Mouse (Mus musculus) erythroblast, embryonic 14.5 days (primary cell): Measurements from ENCODE around the gene Sema4b.

Experiments
- GATA1 ChIP-seq: IDR thresholded peaks from 2 replicates; pipeline ENCODE4 v1.6.1; 2012; ENCODE audit warnings: low read length, inconsistent platforms, mixed read lengths
- TAL1 ChIP-seq: IDR thresholded peaks from 3 replicates; pipeline ENCODE4 v1.6.1; 2012; ENCODE audit warnings: low read length, inconsistent platforms, mixed read lengths

DNA sequence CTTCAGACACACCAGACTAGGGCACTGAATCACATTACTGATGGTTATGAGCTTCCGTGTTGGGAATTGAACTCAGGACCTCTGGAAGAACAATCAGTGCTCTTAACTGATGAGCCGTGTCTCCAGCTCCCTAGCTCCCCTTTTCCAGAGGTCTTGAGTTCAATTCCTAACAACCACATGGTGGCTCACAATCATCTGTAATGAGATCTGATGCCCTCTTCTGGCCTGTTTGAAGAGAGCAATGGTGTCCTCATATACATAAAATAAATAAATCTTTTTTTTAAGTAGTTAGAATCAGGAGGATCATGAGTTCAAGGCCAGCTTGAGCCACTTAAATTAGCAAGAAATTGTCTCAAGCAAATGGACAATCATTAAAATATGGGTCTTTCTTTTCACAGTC is 69.3 kb downstream of the Sema4b start:
- TF ChIP-seq GATA1 (no peak), TAL1 (no peak)
